Mouse (Mus musculus): ENCODE data around the gene Trub1. TPM values are rescaled to one million over a fixed set of nuclear protein-coding genes. Genes with fewer than 3 reads are reported as not detected.
A peak's percentile ranks its signal among the peaks of the same experiment; 100 is the strongest.

Trub1 gene
- 10 to 100 TPM; 26.1 to 27.5 TPM for total RNA-seq (2021)
- long read RNA-seq, experiment 1, transcript Trub1-202 (8 exons, 3,789 nt), result major isoform, 16 of 25 reads
- long read RNA-seq, experiment 1, partial matches to known transcripts, result 0 of 25 reads
- long read RNA-seq, experiment 1, other reads (novel, unspliced or antisense), result 9 of 25 reads
- long read RNA-seq, experiment 2, transcript Trub1-202 (8 exons, 3,789 nt), result major isoform, 34 of 41 reads
- long read RNA-seq, experiment 2, partial matches to known transcripts, result 0 of 41 reads
- long read RNA-seq, experiment 2, other reads (novel, unspliced or antisense), result 3 of 41 reads

- peak; percentile 33 to 69 for DNase-seq (ENCODE audit: low spot score in 2 of 2)
Observed at GRCm38 (mm10) chr19:57452492-57453217, at the start of gene Trub1. Gene Trub1 (plus strand): TSS chr19:57452912.

GRCm38 (mm10) chr19:57403700-57404501, 48.8 kb upstream of the Trub1 start:
- peak; percentile 82 to 86 for DNase-seq (ENCODE audit: low spot score in 2 of 2)

GRCm38 (mm10) chr19:57404502-57404848, 48.2 kb upstream of the Trub1 start:
- no peak for DNase-seq (ENCODE audit: low spot score in 2 of 2)

DNA sequence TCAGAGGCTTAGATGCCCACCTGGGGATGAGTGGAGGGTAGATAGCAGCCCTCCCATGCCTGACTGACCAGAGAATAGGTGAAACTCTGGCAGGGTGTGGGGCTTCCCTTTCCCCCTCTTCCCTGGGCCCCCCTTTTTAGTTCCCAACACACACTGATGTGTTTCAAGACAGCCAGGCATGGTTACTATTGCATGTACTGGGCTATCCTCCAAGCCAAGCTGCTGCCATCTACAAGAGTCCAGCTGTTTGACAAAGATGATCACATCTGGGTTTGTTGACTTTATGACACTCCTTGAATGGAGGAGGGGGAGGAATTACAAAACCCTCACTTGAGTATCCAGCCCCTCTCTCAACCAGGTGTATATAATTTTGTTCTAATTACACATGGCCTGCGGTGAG, 44.8 kb upstream of the Trub1 start:
- DNase-seq (ENCODE audit: low spot score in 2 of 2), result no peak

DNA sequence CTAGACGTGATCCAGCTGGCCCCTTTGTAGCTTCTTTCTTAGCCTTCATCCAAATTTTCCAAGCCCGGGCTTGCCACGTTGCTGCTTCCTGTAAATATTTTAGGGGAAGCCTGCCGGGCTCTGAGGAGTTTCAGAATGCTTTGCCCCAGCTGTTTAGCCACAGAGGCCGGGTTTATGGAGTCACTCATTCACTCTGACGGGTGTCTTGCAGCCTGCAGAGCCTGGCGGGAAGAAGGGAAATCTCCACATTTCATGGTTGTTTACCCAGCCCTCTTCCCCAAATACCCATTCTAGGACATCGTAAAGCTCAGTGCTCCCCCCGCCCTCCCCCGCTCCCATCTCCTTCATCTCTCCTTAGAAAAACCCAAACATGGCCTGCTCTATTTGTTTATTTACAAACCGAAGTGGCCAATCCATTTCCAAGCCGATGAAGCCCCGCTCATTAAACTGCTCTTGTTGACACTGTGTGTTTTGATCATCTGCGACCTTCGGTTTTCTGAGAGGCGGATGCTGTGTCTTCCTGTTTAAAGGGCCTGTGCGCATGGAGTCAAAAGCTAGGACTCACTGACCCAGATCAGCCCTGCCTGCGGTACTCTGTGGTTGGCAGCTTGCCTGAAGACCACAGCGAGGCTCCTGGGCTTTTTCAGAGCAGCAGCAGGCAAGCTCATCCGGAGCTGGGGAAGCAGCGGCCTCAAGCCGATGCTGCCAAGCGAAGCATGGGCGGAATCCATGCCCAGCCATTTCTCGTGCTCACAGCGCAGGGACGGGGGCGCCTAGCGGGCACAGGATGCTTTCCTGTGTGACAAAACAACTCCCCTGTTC, 41.1 kb upstream of the Trub1 start:
- DNase-seq (ENCODE audit: low spot score in 2 of 2), result peak in 1 of 2 experiments; percentile 46

- no peak for DNase-seq (ENCODE audit: low spot score in 2 of 2)
Observed at GRCm38 (mm10) chr19:57413170-57413569, 39.5 kb upstream of the Trub1 start.

DNA sequence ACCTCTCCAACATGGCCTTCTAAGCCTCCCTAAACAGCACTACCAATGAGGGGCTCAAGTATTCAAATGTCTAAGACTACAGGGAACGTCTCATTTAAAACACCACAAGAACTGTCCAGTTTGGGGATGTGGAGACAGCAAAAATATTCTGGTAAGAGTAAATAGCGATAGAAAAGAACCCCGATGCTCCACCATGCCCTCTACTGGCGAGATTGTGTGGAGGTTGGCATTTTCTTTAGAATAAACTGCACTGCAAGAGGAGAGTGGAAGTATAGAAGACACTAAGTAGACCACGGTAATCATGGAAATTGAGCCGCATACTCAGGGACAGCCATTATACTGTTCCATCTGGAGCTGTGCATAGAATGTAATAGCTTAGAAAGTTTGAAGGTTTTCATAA, 38.8 kb upstream of the Trub1 start:
- DNase-seq (ENCODE audit: low spot score in 2 of 2), result no peak

DNA sequence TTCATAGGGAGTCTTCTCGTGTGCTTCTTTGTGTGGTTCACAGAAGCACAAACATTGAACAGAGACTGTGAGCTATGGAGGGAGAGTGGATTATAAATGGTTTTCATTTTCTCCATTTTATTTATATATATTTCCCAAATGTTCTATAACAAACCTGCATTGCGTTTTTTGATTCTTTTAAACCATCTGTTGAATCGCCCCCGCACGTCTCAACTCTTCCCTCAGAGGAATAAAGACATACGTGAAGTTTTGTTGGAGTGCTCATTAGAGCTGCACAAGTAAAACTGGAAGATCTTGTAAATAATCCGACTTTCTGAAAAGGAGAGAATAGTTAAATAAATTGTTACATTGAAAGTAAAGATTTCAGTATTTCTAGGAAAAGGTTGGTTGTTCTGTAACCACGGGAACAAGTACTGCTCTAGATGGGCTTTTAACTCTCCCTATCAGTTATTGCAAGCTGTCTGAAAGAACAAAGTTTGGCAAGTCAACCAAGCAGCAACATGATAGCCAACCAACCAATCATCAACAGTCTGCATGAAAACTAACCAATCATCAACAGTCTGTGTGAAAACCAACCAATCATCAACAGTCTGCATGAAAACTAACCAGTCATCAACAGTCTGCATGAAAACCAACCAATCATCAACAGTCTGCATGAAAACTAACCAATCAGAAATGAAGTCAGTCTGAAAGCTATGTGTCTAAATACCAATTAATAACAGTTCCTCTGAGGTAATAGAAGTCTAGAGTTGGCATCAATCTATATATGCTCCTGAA, 37.5 kb upstream of the Trub1 start:
- no peak for DNase-seq (ENCODE audit: low spot score in 2 of 2)

DNA sequence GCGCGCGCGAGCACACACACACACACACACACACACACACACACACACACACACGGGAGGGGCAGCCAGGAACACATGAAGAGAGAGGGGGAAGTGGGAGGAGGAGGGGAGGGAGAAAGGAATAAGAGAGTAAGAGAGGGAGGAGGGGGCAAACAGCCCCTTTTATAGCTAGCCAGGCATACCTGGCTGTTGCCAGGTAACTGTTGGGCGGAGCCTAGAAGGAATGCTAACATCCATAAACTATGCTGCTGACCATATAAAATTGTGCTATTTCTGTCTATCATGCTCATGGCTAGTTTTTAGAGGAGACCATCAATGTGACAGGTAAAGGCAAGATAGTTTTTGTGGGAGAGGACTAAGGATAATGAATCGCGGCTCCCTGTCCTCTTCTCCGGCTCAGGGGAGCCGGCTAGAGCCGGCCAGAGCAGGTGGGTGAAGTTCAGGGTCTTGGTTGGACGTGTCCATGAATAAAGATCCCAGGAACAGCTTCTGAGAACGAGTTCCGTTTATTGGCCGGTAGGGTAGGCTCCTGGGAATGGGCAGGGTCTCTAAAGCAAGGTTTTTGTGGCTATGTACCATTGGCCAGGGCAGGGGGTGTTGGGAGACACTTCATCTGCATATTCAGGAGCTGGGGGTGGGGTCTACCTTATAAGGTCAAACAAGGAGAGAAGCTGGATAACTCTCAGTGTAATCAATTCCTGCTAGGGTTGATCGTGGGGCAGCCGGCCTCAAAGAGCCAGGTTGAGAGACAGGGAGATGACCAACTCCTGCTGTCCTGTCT, 34.7 kb upstream of the Trub1 start:
- no peak for DNase-seq (ENCODE audit: low spot score in 2 of 2)

- no peak for DNase-seq (ENCODE audit: low spot score in 2 of 2)
Observed at GRCm38 (mm10) chr19:57423402-57423801, 29.3 kb upstream of the Trub1 start.

GRCm38 (mm10) chr19:57425296-57425695, 27.4 kb upstream of the Trub1 start:
- DNase-seq (ENCODE audit: low spot score in 2 of 2), result no peak

- DNase-seq (ENCODE audit: low spot score in 2 of 2), result no peak
Observed at GRCm38 (mm10) chr19:57426841-57427240, 25.9 kb upstream of the Trub1 start.

- no peak for DNase-seq (ENCODE audit: low spot score in 2 of 2)
Observed at GRCm38 (mm10) chr19:57427756-57428438, 24.8 kb upstream of the Trub1 start.

- no peak for DNase-seq (ENCODE audit: low spot score in 2 of 2)
Observed at GRCm38 (mm10) chr19:57428641-57429040, 24.1 kb upstream of the Trub1 start.

DNA sequence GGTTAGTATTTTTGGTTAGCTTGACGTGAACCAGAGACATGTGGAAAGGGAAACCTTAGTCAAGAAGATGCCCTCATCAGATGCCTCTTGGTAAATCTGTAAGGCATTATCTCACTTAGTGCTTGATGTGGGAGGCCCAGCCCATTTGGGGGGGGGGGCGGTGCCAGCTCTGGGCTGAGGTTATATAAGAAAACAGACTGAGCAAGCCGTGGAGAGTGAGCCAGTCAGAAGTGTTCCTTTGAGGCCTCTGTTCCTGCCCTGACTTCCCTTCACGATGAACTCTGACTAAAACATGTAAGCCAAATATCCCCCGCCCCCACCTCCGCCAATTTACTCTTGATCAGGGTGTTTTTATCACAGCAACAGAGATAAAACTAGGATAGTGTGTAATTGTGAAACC, 22.8 kb upstream of the Trub1 start:
- no peak for DNase-seq (ENCODE audit: low spot score in 2 of 2)

- DNase-seq (ENCODE audit: low spot score in 2 of 2), result no peak
Observed at GRCm38 (mm10) chr19:57431476-57431875, 21.2 kb upstream of the Trub1 start.

DNA sequence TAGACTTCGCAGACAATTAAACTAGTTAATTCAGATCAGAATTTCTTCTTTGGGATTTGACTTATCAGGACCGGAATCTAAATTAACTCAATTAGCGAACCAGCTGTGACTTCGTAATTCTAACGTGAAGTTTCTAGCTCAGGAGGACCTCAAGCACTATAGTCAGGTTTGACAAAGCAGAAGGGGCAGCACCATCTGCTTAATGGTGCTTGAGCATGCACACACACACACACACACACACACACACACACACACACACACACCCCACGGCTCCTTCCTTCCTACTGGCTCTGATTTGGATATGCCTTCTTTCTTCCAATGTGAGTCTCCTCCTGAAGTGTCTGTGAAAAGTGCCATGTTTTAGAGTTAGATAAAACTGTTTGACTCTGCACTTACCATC, 18.7 kb upstream of the Trub1 start:
- DNase-seq (ENCODE audit: low spot score in 2 of 2), result no peak

- DNase-seq (ENCODE audit: low spot score in 2 of 2), result peak in 1 of 2 experiments; percentile 14
Observed at GRCm38 (mm10) chr19:57436586-57437021, 16.1 kb upstream of the Trub1 start.

DNA sequence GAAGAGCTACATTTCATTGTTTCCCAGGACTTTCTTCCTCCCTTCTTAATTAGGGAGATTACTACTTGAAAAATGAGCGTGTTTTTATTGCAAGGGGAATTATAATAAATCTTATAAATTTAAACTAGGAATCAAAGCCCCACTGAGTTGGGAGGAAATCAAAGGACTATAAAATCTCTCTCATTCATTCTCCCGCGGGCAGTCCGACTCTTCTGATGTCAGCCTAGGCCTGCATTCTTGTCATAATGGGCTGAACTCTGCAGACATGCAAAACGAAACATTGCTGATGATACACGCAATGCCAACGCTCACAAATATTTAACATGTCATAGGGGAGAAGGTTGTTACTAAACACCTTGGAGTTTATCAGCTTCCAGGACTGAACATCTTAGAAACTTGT, 15.7 kb upstream of the Trub1 start:
- no peak for DNase-seq (ENCODE audit: low spot score in 2 of 2)
